Mouse (Mus musculus) retina, embryonic 14.5 days (tissue): ENCODE data around the gene Tent5b.
"Not testable (repeated sequence)": the region's sequence is repeated elsewhere in the genome, so short reads cannot be mapped to it uniquely, and the experiment has no call there.

Experiments used
- DNase-seq: peaks from one replicate; pipeline ENCODE4 v3.0.0-alpha.2; 2015; ENCODE audit warnings: low spot score

Gene Tent5b

GRCm38 (mm10) chr4:133501514-133501913 lies 21.6 kb downstream of the Tent5b start:
- no peak for DNase-seq

GRCm38 (mm10) chr4:133504300-133504699 lies 24.4 kb downstream of the Tent5b start:
- DNase-seq = no peak

GRCm38 (mm10) chr4:133504755-133505485 lies 25.0 kb downstream of the Tent5b start:
- no peak for DNase-seq

- DNase-seq = no peak
Measured at GRCm38 (mm10) chr4:133506573-133506972, 26.6 kb downstream of the Tent5b start.

GRCm38 (mm10) chr4:133508990-133509389 lies 29.1 kb downstream of the Tent5b start:
- DNase-seq = no peak

- DNase-seq = no peak
Measured at GRCm38 (mm10) chr4:133511050-133511449, 31.1 kb downstream of the Tent5b start.

GRCm38 (mm10) chr4:133512511-133512910 lies 32.6 kb downstream of the Tent5b start:
- not testable (repeated sequence) for DNase-seq

GRCm38 (mm10) chr4:133512972-133513371 lies 33.0 kb downstream of the Tent5b start:
- peak; percentile 86 for DNase-seq

GRCm38 (mm10) chr4:133518601-133519368 lies 38.9 kb downstream of the Tent5b start, which contains the start of gene Kdf1:
Gene Kdf1 (plus strand): TSS chr4:133518963.
- no peak for DNase-seq

- no peak for DNase-seq
Measured at GRCm38 (mm10) chr4:133519369-133519665, 39.4 kb downstream of the Tent5b start.

- no peak for DNase-seq
Measured at GRCm38 (mm10) chr4:133521502-133521901, 41.6 kb downstream of the Tent5b start.

- no peak for DNase-seq
Measured at GRCm38 (mm10) chr4:133527788-133528187, 47.9 kb downstream of the Tent5b start.

GRCm38 (mm10) chr4:133532777-133533176 lies 52.8 kb downstream of the Tent5b start:
- no peak for DNase-seq

GRCm38 (mm10) chr4:133536081-133536480 lies 56.1 kb downstream of the Tent5b start:
- DNase-seq = no peak

GRCm38 (mm10) chr4:133536652-133537051 lies 56.7 kb downstream of the Tent5b start:
- DNase-seq = no peak
